Comparison of ENCODE assay signal across 16 mouse cellular contexts in the genomic region with DNA sequence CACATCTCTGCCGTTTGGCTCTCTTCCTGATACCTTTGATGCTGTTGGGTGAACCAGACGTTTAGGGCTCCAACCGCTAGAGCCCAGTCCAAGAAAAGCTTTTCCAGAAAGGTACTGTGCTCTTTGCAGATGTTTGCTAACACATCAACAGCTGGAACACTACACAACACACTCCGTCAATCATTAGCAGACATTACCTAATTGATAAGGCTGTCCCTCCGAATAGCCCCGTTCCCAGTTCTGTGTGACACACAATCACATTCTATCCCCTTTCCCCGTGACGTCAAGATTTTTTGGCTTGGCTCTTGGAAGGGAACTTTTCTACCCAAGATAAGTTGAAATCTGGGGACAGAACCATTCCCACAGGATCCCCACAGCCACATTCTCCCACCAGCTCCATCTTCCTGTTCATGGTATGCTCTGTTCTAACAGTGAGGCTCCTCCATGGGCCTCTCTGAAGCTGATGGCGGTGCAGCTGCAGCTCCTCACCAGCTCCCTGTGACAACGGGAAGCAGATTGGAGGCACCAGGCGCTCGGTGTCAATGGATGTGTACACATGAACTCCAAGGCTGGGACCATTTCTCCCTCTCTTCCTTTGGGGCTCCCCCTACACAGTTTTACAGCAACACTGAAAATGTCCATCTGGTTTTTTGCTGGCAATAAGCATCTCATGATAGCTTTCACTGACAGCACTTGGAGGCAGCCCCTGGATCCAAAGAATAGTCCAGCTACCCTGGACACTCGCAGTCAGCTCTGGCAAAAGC.
DNase-seq lines count a peak whose midpoint lies in the region; ATAC-seq lines count a peak whose summit lies in the region.
"Had no signal": no experiment of that assay in that cellular context is flagged by ENCODE, and none has a peak within 500 bp of the region (broad histone marks: within the 10 kb centered on the region; RNA-seq: fewer than 3 reads in every experiment).

No protein-coding gene starts in this region.

- no peak overlapping the region for H3K4me3 ChIP-seq in liver, embryonic 16.5 days (ENCODE audit: low read depth, low read length)
- H3K4me3 ChIP-seq in liver, embryonic 12.5 days = no peak overlapping the region
- H3K4me3 ChIP-seq in heart, embryonic 13.5 days = no peak overlapping the region
- no peak overlapping the region for H3K4me3 ChIP-seq in intestine, embryonic 16.5 days (ENCODE audit: low read length)
- H3K4me3 ChIP-seq in stomach, embryonic 15.5 days (replicated peaks) = no peak overlapping the region
- H3K4me3 ChIP-seq: embryonic facial prominence, embryonic 15.5 days; forebrain, embryonic 15.5 days; limb, embryonic 15.5 days had no signal

- 62% methylated on average over 13 of the region's 13 CpGs for WGBS in liver, embryonic 16.5 days (ENCODE audit: insufficient replicate concordance)
- WGBS in liver, embryonic 12.5 days (ENCODE audit: insufficient replicate concordance) = 59% methylated on average over 13 of the region's 13 CpGs
- 44% methylated on average over 13 of the region's 13 CpGs for WGBS in heart, embryonic 13.5 days
- WGBS in intestine, embryonic 16.5 days = 62% methylated on average over 13 of the region's 13 CpGs
- WGBS in stomach, embryonic 15.5 days = 54% methylated on average over 13 of the region's 13 CpGs

- no peak overlapping the region for H3K4me2 ChIP-seq in liver, embryonic 16.5 days (ENCODE audit: low read depth, low read length)
- no peak overlapping the region for H3K4me2 ChIP-seq in liver, embryonic 12.5 days
- no peak overlapping the region for H3K4me2 ChIP-seq in heart, embryonic 13.5 days
- H3K4me2 ChIP-seq in intestine, embryonic 16.5 days (ENCODE audit: low read depth, low read length) = no peak overlapping the region
- no peak overlapping the region for H3K4me2 ChIP-seq in stomach, embryonic 15.5 days
- H3K4me2 ChIP-seq: embryonic facial prominence, embryonic 15.5 days; forebrain, embryonic 15.5 days; limb, embryonic 15.5 days; midbrain, embryonic 11.5 days had no signal

- no peaks in the 10 kb centered on the region for H3K27me3 ChIP-seq in liver, embryonic 16.5 days (ENCODE audit: control insufficient read depth, insufficient read depth, low read depth, low read length)
- H3K27me3 ChIP-seq in liver, embryonic 12.5 days (replicated peaks) = no peaks in the 10 kb centered on the region
- no peaks in the 10 kb centered on the region for H3K27me3 ChIP-seq in heart, embryonic 13.5 days (replicated peaks)
- H3K27me3 ChIP-seq in intestine, embryonic 16.5 days (replicated peaks; ENCODE audit: control insufficient read depth, insufficient read depth, low read length) = no peaks in the 10 kb centered on the region
- no peaks in the 10 kb centered on the region for H3K27me3 ChIP-seq in stomach, embryonic 15.5 days (replicated peaks)
- H3K27me3 ChIP-seq: CH12.LX; embryonic facial prominence, embryonic 15.5 days; forebrain, embryonic 15.5 days; limb, embryonic 15.5 days; Patski had no signal

- no peaks in the 10 kb centered on the region for H3K9me3 ChIP-seq in liver, embryonic 16.5 days (replicated peaks; ENCODE audit: control insufficient read depth, low read length)
- H3K9me3 ChIP-seq in liver, embryonic 12.5 days (replicated peaks) = no peaks in the 10 kb centered on the region
- no peaks in the 10 kb centered on the region for H3K9me3 ChIP-seq in heart, embryonic 13.5 days
- no peaks in the 10 kb centered on the region for H3K9me3 ChIP-seq in intestine, embryonic 16.5 days (ENCODE audit: control insufficient read depth, low read length)
- H3K9me3 ChIP-seq in stomach, embryonic 15.5 days = no peaks in the 10 kb centered on the region
- H3K9me3 ChIP-seq: embryonic facial prominence, embryonic 15.5 days; forebrain, embryonic 15.5 days; limb, embryonic 15.5 days had no signal

- H3K9ac ChIP-seq in liver, embryonic 16.5 days (ENCODE audit: low read depth, low read length) = no peak overlapping the region
- no peak overlapping the region for H3K9ac ChIP-seq in liver, embryonic 12.5 days
- H3K9ac ChIP-seq in heart, embryonic 13.5 days = no peak overlapping the region
- H3K9ac ChIP-seq in intestine, embryonic 16.5 days (ENCODE audit: low read depth, low read length) = no peak overlapping the region
- H3K9ac ChIP-seq in stomach, embryonic 15.5 days = no peak overlapping the region
- H3K9ac ChIP-seq: embryonic facial prominence, embryonic 15.5 days; forebrain, embryonic 15.5 days; limb, embryonic 15.5 days had no signal

- 0 out of 2 replicates have a peak, but pooled peaks have one; percentile 11 for ATAC-seq in liver, embryonic 16.5 days (ENCODE audit: low read depth)
- ATAC-seq in liver, embryonic 12.5 days = no peak
- peak; percentile 55 for ATAC-seq in heart, embryonic 13.5 days (ENCODE audit: extremely low read depth, insufficient number of reproducible peaks, low FRiP score, low TSS enrichment)
- ATAC-seq in intestine, embryonic 16.5 days = peak; percentile 79
- peak; percentile 85; the same call in 1 of the 2 replicates for ATAC-seq in stomach, embryonic 15.5 days (ENCODE audit: insufficient read depth, low FRiP score, low read depth)
- ATAC-seq: forebrain, embryonic 15.5 days; Patski had no signal

- H3K36me3 ChIP-seq in liver, embryonic 16.5 days (ENCODE audit: control insufficient read depth, insufficient read depth) = no peaks in the 10 kb centered on the region
- no peaks in the 10 kb centered on the region for H3K36me3 ChIP-seq in liver, embryonic 12.5 days
- no peaks in the 10 kb centered on the region for H3K36me3 ChIP-seq in heart, embryonic 13.5 days
- no peaks in the 10 kb centered on the region for H3K36me3 ChIP-seq in intestine, embryonic 16.5 days (ENCODE audit: control insufficient read depth, insufficient read depth, low read length)
- H3K36me3 ChIP-seq in stomach, embryonic 15.5 days = no peaks in the 10 kb centered on the region
- H3K36me3 ChIP-seq: embryonic facial prominence, embryonic 15.5 days; forebrain, embryonic 15.5 days; limb, embryonic 15.5 days had no signal

- H3K27ac ChIP-seq in liver, embryonic 16.5 days (ENCODE audit: low read length) = no peak overlapping the region
- no peak overlapping the region for H3K27ac ChIP-seq in liver, embryonic 12.5 days
- H3K27ac ChIP-seq in heart, embryonic 13.5 days (replicated peaks) = peak overlapping the region; percentile 81
- no peak overlapping the region for H3K27ac ChIP-seq in intestine, embryonic 16.5 days (ENCODE audit: low read length)
- H3K27ac ChIP-seq in stomach, embryonic 15.5 days = no peak overlapping the region
- H3K27ac ChIP-seq: embryonic facial prominence, embryonic 15.5 days; forebrain, embryonic 15.5 days; limb, embryonic 15.5 days had no signal

- no peaks in the 10 kb centered on the region for H3K4me1 ChIP-seq in liver, embryonic 16.5 days (ENCODE audit: control insufficient read depth, low read depth, low read length)
- no peaks in the 10 kb centered on the region for H3K4me1 ChIP-seq in liver, embryonic 12.5 days
- peaks cover 49% of the 10 kb centered on the region for H3K4me1 ChIP-seq in heart, embryonic 13.5 days
- H3K4me1 ChIP-seq in intestine, embryonic 16.5 days (ENCODE audit: control insufficient read depth, insufficient read depth, low read length) = no peaks in the 10 kb centered on the region
- no peaks in the 10 kb centered on the region for H3K4me1 ChIP-seq in stomach, embryonic 15.5 days
- H3K4me1 ChIP-seq: embryonic facial prominence, embryonic 15.5 days; forebrain, embryonic 15.5 days; limb, embryonic 15.5 days had no signal

- DNase-seq in layer of hippocampus, postnatal 14 days (ENCODE audit: low spot score in 2 of 2) = no peak
- DNase-seq in retina, postnatal 1 day = no peak
- DNase-seq: adrenal gland, adult 8-10 months; gastrocnemius, postnatal 25 days; thymus, postnatal 4 days had no signal
